Mouse (Mus musculus): ENCODE data around the gene Kcnh7.

Kcnh7 gene

DNA sequence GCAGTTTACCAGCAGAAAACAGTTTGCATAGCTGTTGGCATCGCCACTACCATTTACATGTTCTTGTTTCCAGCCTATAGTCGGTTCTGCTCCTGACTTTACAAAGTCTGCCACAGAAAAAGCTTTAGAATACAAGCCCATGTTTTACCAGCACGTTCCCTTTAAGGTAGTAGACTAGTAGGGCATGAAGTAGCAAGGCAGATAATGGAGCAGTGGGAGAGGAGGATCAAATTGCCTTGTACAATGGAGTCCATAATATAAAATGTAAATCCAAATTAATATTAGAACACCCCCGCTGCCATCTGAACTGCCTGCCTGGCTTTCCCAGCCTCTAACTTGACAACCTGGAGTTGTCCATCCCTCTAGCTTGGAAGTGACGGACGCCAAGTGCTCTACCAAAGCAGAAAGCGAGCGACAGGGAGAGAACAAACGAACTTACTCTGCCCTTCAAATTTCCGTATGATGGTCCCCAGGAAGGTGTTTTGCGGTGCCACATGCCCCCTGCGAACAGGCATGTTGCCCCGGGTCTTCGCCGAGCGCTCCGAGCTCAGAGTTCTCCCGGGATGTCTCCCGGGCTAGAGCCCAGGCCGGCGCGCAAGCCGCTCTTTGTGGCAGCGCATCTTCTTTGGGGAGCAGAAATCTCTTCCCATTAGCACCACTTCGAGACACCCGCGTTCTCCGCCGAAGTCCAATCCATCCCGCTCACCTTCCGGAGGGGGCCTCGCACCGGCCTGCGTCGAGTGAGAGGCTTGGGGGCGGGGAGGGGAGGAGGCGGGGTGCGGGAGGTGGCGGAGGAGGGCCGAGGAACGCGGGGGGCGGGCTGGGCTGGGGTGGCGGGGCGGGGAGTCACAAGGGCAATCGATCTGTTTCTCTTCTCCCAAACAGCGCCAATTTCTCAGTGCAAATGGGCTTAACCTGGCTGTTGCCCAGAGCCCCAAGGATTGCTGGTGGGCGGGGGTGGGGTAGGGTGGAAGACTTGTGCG lies at the start of gene Kcnh7:
TSS of gene Kcnh7 (minus strand) at position 725 of the 983 bp plus-strand sequence.
- DNase-seq, result peak in 1 of 2 experiments; percentile 14

DNA sequence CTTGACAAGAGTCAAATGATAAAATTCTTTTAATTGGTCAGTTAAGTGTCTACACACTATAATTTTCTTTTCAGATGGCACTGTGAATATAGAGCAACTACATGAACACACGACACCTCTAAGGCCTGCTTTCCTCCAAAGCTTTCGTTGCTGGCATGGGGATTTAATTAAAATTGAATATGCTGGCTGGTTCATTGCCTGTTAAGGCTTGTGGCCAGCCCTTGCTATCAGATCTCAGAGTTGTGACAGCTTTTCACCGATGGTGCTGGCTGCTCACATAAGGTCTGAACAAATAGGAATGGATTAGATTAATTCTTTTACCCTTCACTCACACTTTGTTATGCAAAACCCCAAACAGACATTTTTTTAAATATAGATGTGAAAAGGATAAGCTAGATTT lies 23.3 kb upstream of the Kcnh7 start:
- no peak for DNase-seq

DNA sequence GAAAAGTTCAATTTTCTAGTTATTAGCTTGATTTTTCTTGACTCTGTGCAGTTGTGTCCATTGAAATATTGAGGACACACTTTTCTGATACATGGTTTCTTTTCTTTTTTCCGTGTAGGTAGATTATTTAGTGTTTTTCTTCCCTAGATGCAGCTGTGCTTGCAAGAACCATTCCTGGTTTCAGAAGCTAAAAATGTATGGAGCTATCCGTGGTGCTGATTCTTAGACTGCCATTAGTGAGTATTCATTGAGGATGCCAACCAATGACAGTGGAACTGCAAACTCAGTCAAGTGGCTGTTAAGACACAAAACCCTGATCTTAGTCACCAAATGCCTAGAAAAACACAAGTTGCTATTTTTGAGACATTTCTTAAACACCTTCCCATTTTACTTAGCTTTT lies 1.9 kb upstream of the Kcnh7 start:
- no peak for DNase-seq

DNA sequence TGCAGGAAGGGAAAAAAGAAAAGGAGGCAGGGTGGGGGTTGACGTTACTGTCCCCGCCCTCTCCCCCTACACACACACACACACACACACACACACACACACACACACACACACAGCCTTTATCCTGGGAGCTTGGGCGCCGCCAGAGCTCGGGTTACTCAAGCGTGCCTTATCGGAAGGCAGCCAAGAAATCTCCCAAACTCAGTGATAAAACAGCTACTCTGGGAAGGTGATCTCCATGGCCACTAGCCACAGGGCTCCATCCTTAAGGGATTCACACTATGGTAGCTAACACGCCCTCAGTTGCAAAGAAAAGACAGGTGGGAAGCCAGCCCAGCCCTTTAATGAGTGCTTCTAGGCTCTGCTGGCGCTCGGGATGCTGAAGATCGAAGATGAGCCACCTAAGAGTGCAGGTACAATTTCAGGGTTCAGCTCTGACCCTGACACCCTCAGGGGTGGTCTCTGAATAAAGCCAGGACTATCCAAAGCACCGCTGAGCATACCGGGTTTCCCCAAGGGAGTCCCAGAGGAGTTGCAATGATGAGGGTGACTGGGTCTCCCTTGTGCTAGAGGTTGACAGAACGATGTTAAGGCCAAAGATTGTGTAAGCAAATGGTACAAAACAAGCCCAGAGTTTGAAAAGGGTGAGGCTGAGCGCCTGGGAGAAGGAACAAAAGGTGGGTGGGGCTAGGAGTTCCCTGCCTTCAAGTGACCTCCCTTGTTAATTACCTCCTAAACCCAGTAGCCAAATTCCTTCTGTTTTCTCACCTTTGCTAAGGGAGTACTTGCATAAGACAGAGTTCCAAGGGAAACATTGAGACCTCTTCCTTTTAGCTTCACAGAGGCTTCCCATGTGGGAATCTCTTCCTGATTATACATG lies 704 bp upstream of the Kcnh7 start:
- DNase-seq, result no peak

DNA sequence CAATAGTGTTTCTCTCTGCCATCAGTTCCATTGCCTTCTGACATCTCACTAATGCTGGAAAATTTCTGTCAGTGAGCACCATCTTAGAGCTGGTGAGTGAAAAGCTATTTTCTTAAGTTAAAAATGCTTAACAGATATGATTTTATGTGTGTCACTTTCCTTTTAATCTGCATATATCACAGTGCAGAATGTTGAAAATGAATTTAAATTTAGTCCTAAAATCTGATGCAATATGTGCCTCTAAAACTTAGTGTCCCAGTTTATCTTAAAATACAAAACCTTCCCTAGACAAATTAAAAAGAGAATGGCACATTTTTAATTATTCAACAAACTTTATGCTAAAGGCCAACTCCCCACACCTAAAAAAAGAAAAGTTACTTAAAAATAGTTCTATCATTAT lies 30.4 kb downstream of the Kcnh7 start:
- DNase-seq, result no peak

DNA sequence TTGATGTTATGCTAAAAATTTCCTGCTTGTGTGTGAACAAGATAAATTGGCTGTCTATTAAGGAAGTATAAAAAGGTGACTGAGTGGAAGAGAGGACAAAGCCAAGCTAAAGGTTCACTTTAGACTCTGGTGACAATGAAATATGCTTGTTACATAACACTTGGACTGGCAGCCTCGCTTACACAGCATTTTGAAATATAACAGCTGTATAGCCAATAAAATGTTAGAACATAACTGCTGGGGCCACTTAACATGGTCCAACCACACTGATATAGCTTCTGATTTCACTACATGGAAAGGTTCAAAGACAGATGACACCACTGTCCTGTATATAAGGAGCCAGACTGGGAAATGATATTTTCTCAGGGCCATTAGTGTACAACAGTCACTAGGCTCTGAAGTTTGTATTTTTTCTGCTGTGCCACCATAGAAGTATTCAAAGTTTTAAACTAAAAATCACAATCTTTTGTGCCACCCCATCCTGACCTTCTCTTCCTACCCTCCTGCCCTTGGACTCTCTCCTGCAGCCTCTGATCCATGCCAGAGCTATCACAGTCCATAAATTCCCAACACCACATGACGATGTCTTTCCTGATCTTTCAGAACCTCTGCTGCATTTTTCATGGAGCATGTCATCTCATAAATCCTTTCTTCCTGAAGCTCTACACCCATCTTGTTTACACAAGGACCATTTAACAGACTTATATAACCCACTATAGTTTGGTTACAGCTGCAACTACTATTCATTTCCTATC lies 56.1 kb downstream of the Kcnh7 start:
- DNase-seq, result no peak

DNA sequence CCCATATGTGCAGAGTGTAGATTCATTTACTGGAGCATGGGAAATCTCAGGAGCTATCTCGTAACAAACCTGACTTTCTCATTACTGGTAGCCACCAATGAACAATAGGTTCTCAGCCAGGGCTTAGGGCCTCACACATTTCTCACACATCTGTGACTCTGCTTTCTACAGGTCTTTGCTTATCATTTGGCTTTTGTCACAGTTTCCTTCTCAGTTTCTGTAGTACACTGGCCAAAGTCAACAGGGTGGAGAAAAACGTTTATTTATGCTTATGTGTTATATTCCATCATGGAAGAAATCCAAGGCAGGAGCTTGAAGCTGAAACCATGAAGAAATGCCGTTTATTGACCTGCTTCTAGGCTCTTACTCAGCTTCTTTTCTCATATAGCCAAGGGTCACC lies 63.8 kb downstream of the Kcnh7 start:
- no peak for DNase-seq

DNA sequence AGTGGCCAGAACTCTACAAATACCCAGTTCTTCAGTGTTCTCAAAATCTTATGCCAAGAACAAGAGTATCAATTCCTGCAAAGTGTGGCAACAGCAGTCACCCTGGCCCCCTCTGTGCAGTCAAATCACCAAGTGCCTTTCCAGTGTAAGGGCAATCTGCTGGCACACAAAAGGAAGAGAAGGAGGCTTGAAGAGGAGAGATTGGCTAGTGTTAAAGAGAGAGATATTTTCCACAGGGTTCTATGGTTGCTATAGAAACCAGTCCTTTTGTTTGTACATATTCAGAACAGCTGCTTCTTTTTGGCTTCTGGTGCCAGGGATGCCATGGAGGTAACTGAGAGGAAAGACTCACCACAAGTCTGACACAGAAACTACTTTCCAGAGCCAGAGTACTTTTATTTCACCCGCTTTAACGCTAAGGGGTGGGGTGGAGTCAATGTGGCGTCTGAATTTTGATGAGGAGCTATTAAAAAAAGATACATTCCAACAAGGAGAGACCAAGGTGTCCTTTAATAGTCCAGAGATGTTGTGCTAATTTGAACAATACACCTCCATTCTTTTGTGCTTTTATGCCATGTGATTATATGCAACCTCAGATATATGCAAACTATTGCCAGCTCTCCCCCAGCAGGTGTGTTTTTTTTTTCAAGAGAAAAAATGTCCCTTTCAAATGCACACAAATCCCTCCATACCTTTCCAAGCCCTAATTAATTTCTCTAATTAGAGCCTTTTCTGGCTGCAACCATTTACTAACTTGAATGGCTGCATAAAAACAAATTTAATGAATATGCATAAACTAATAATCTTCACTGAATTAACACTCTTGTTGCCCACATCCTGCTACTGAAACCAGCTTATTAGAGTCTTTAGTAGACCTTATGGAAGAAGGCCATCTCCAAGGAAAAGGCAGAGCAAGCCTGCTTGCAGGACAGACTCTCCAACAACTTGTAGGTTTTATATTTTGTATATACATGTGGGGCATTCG lies 66.6 kb downstream of the Kcnh7 start:
- no peak for DNase-seq

DNA sequence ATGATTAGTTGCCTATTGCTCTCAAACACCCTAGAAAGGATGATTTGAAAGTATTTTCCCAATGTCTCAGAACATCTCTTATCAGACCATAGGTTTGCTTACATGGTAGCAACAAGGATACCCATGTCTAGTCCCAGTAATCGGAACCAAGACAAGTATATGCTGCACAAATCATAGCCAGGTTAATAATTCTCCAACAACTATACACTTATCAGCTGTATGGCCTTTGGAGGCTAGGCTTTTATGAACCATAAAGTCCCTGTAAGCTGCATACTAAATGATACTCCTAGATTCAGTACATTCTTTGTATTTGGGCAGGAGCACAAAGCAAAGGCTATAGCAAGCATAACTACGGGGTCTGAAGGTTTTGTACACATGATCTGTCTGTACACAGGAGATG lies 78.1 kb downstream of the Kcnh7 start:
- no peak for DNase-seq

DNA sequence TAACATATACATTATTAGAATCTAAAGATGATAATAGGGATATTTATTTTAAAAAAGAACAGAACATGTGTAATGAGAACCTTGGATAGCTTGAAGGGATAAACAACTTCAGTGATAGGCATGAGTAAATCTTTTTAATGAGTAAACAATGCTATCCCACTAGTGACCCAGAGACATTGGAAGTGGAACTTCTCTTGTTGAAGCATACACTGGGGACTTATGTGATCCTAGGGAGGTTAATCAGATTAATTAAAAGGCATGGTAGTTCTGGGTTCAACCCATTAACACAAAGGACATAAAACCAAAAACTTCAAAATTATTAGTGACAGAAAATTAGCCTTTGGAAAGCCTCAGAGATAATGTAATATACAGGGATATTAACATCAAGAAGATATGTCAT lies 84.4 kb downstream of the Kcnh7 start:
- no peak for DNase-seq

DNA sequence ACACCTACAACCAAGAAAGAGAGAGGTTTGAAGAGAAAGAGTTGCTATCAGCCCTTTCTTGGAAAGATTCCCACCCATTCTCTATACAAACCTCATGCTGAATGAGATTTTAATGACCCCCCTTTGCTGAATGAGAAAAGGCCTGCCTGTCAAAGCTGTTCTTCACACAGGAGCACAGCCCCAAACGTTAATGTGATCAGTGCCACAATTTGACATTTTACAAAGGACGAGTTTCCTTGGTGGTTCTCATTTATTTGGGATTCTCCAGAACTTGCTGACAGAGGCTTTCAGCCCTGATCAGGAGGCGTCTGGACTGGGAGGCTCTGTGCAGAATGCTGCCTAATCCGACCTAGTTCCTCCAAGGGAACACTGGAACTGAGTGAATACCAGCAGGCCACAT lies 92.3 kb downstream of the Kcnh7 start:
- no peak for DNase-seq

DNA sequence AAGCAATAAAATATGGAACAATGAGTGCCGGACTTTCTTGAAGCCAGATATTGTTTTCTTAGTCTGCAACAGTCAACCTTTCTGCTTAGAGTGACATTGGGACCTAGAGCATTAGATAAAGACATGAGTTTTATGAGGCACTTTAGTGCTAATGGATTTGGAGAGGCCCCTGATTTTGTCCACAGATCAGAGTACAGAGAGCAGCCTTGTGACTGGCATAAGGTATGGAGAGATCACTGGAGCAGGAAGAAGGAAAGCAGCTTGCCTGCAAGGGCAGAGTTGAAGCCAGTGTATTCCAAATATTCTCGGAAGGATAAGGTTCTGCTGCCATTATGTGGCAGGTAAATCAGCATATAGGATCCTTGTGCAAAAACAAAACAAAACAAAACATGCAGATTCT lies 93.6 kb downstream of the Kcnh7 start:
- DNase-seq, result no peak

DNA sequence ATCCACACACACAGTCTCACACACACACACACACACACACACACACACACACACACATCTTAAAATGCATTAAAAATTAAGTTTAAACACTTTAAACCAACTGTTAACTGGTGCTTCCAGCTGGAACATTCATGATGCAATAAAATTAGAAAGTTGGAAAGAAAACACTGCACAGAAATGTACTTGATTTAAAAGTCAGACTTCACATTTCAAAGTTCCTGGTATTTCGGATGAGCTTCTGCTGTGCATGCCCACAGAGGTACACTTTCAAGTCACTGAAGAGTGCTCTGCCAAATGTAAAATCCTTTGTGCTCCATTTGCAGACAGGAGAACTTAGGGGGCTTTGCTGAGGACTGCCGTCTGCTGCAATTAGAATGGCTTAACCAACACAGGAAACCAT lies 125.7 kb downstream of the Kcnh7 start:
- no peak for DNase-seq

DNA sequence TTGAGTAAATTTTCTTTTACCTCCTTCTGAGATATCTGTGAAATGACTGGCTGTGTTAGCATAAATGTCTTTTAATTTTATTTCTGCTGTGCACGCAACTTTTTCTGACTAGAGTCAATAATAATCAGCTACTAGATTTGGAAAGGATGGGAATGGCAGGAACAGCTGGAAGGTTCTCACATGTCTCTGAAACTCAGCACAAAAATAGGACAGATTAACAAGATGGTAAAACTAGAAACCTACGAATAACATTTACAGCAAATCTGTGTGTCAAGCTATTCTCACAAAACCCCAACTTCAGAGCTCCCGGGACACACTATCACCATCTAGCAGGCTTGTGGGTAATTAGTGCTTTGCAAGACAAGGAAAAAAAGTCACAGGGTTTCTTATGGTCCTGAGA lies 134.2 kb downstream of the Kcnh7 start:
- DNase-seq, result no peak

DNA sequence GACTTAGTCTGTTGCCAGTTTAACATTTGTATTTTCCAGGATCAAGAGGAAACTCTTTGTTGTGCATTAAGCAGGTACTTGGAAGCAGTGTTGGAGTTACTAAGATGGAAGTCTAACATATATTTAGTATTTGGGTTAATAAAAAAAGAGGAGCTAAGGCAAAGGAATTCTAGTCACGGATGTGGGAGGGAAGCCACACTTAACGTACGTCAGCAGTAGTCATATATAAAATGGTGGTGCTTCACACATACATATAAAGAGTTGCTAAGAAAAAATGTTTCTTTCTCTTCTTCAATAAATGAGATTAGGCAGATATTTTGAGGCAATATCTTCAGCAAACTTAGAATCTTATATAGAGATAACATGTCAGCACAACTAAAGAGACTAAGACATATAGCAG lies 144.4 kb downstream of the Kcnh7 start:
- DNase-seq, result no peak

DNA sequence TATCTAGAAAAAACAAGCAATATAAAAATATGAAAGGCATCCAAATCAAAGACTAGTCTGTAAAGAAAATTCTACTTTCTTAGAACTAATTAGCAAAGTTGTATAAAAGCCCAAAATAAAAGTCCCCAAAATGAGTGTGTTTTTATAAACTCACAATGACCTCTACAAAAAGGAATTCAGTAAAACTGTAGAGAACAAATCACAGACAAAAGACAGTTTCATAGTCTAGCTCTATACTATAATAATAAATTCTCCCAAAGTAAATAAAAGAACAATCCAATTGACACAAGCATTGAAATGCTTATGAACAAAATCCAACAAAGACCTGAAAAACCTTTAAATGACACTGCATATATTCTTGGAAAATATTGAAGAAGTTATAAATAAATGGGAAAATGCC lies 169.2 kb downstream of the Kcnh7 start:
- no peak for DNase-seq

DNA sequence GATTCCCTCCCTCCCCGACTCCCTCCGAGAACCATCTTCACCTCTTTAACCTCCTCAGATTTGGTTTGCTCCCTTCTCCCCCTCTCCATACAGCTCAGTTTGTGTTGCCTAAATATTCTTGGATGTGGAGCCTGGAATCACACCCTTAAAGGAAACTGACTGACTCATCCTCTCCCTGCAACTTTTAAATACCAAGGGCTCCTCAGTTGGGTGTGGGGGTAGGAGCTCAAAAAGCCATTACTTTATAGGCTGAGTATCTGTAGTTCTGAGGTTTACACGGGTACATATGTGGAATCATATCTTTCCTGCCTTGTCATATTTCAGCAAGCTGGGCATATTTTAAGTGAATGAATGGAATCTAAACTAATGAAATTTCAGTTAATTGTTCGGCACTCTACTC lies 174.9 kb downstream of the Kcnh7 start:
- no peak for DNase-seq

DNA sequence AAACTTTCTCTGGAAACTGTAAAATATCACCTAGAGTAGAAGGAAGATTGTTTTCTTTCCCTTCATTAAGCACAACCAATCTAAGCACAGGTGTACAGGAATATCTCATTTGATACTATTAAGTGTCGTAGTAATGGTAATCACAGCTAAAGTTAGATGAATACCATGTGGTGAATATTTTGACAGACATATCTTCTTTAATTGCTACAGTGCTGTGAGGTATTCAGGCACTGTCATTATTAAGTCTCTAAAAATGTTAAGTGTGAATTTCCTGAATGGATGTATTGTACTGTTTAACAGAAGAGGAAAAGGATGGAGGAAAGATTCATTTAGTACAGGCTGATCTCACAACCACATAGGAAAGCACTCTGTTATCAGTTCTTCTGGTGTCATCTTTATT lies 181.3 kb downstream of the Kcnh7 start:
- no peak for DNase-seq

DNA sequence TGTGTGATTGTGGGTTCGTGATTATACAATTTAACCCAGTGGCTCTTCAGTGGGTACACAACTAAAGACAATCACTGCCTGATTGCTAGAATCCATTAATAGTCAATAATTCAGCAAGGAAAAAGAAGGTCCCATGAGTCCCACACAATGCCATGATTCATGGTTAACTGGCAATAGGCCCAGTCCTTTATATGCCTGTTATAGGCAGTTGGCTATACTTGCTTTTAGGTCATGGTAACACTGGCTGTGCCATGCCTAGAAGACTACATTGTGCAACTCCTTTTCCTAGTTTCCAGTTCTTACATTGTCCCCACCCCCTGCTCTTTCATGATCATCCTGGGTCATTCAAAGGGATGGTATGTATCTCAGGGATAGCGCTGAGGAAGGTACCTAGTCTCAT lies 186.4 kb downstream of the Kcnh7 start:
- no peak for DNase-seq

DNA sequence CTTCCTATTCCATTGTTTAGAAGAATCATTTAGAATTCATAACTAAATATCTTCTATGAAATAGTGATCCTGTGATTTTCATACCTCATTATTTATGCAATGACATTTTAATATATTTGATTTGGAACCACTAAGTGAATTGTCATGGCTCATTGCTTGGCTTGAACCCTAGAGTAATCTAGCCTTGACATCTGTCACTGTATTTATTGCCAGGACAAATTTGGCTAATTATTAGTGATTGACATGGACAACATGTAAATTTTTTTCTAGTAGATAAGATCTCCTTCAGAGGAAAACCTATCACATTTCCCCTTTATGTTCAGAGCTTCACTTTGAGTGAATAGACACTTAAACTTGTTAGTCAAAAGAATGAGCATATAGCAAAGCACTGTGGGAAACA lies 195.5 kb downstream of the Kcnh7 start:
- no peak for DNase-seq

DNA sequence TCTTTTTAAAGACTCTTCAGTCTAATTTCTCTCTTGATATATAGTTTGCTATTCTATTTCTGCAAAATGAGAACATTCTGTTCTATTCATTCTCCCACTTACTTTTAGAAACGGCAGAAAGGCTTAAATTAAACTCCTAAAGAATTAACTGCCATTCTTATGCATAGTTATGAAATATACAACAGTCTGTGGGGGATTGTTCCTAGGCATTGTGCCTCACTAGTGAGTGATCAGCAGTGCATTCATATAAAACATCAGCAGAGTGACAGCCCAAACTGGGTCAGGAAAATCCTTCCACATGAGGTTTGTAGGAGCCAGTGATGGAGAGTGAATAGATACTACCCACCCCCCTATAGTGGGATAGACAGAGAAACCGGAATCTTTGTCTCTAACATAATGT lies 200.2 kb downstream of the Kcnh7 start:
- no peak for DNase-seq

Data from lung, postnatal 4 days (tissue).